Mouse (Mus musculus): Measurements from ENCODE around the gene Ank3. TPM values are rescaled to one million over a fixed set of nuclear protein-coding genes. Genes with fewer than 3 reads are reported as not detected.

Ank3 gene
- total and polyA plus RNA-seq, 2 experiments from 2014 or later = 56.7 to 267 TPM

- H3K9me3 ChIP-seq (ENCODE audit: low read length) = no peaks in the 10 kb centered on the region
- ATAC-seq = no peak
- 91% methylated on average over 5 of the region's 5 CpGs for WGBS
These were observed 523.5 kb downstream of the Ank3 start for GRCm38 (mm10) chr10:69922076-69922475.

GRCm38 (mm10) chr10:69923801-69924200, 525.2 kb downstream of the Ank3 start:
- no peak overlapping the region for H3K4me2 ChIP-seq (ENCODE audit: low read depth)
- H3K9me3 ChIP-seq (ENCODE audit: low read length) = no peaks in the 10 kb centered on the region
- no peak for ATAC-seq
- DNase-seq = no peak
- H3K36me3 ChIP-seq (ENCODE audit: insufficient read depth) = 0 out of 2 replicates have a peak, but pooled peaks cover 2% of the 10 kb centered on the region
- 25% methylated on average over 8 of the region's 8 CpGs for WGBS
- no peaks in the 10 kb centered on the region for H3K27me3 ChIP-seq (ENCODE audit: insufficient read depth, low read length)
- no peak overlapping the region for H3K4me3 ChIP-seq (ENCODE audit: low read depth, low read length)
- no peak for TF ChIP-seq CTCF (IDR thresholded peaks at IDR 0.05; ENCODE audit: low read depth)
- H3K4me1 ChIP-seq (ENCODE audit: insufficient read depth) = no peaks in the 10 kb centered on the region
- no peak overlapping the region for H3K9ac ChIP-seq
- H3K27ac ChIP-seq (ENCODE audit: low read depth, low read length) = no peak overlapping the region

More at GRCm38 (mm10) chr10:69922076-69922475, 523.5 kb downstream of the Ank3 start:
- Histone ChIP-seq H3K27ac (ENCODE audit: low read depth, low read length) (no peak overlapping the region), H3K4me2 (ENCODE audit: low read depth) (no peak overlapping the region), H3K27me3 (ENCODE audit: insufficient read depth, low read length) (no peaks in the 10 kb centered on the region), H3K4me3 (ENCODE audit: low read depth, low read length) (no peak overlapping the region), H3K9ac (no peak overlapping the region), H3K4me1 (ENCODE audit: insufficient read depth) (no peaks in the 10 kb centered on the region), H3K36me3 (ENCODE audit: insufficient read depth) (0 out of 2 replicates have a peak, but pooled peaks cover 2% of the 10 kb centered on the region)
- no peak for TF ChIP-seq CTCF (IDR thresholded peaks at IDR 0.05; ENCODE audit: low read depth)
- DNase-seq = no peak

- Histone ChIP-seq H3K9me3 (ENCODE audit: low read length) (no peaks in the 10 kb centered on the region), H3K27ac (ENCODE audit: low read depth, low read length) (no peak overlapping the region), H3K4me1 (ENCODE audit: insufficient read depth) (no peaks in the 10 kb centered on the region), H3K4me3 (ENCODE audit: low read depth, low read length) (no peak overlapping the region), H3K36me3 (ENCODE audit: insufficient read depth) (0 out of 2 replicates have a peak, but pooled peaks cover 2% of the 10 kb centered on the region), H3K27me3 (ENCODE audit: insufficient read depth, low read length) (no peaks in the 10 kb centered on the region), H3K9ac (no peak overlapping the region), H3K4me2 (ENCODE audit: low read depth) (0 out of 2 replicates have a peak overlapping the region, but pooled peaks have one; percentile 26)
- no peak for DNase-seq
- 12% methylated on average over 11 of the region's 11 CpGs for WGBS
- no peak for TF ChIP-seq CTCF (IDR thresholded peaks at IDR 0.05; ENCODE audit: low read depth)
- no peak for ATAC-seq
These were observed 525.7 kb downstream of the Ank3 start for GRCm38 (mm10) chr10:69924321-69924720.

- Histone ChIP-seq H3K9me3 (ENCODE audit: low read length) (no peaks in the 10 kb centered on the region), H3K27ac (ENCODE audit: low read depth, low read length) (no peak overlapping the region), H3K4me1 (ENCODE audit: insufficient read depth) (no peaks in the 10 kb centered on the region), H3K27me3 (ENCODE audit: insufficient read depth, low read length) (no peaks in the 10 kb centered on the region), H3K4me2 (ENCODE audit: low read depth) (peak overlapping the region; percentile 26; the same call in 1 of the 2 replicates), H3K36me3 (ENCODE audit: insufficient read depth) (0 out of 2 replicates have a peak, but pooled peaks cover 2% of the 10 kb centered on the region), H3K9ac (no peak overlapping the region), H3K4me3 (ENCODE audit: low read depth, low read length) (no peak overlapping the region)
- no peak for TF ChIP-seq CTCF (IDR thresholded peaks at IDR 0.05; ENCODE audit: low read depth)
- no peak for ATAC-seq
- no peak for DNase-seq
- 13% methylated on average over 14 of the region's 14 CpGs for WGBS
These were observed 526.3 kb downstream of the Ank3 start for GRCm38 (mm10) chr10:69924845-69925244.

- no peaks in the 10 kb centered on the region for H3K27me3 ChIP-seq (ENCODE audit: insufficient read depth, low read length)
- peak overlapping the region; percentile 21 for H3K4me2 ChIP-seq (ENCODE audit: low read depth)
- DNase-seq = no peak
- ATAC-seq = no peak
- 0 out of 2 replicates have a peak overlapping the region, but pooled peaks have one; percentile 7 for H3K4me3 ChIP-seq (ENCODE audit: low read depth, low read length)
- no peaks in the 10 kb centered on the region for H3K9me3 ChIP-seq (ENCODE audit: low read length)
- no peaks in the 10 kb centered on the region for H3K4me1 ChIP-seq (ENCODE audit: insufficient read depth)
- H3K36me3 ChIP-seq (ENCODE audit: insufficient read depth) = no peaks in the 10 kb centered on the region; the same call in 1 of the 2 replicates
- no peak overlapping the region for H3K27ac ChIP-seq (ENCODE audit: low read depth, low read length)
- WGBS = 10% methylated on average over 19 of the region's 19 CpGs
- no peak overlapping the region for H3K9ac ChIP-seq
- TF ChIP-seq CTCF (IDR thresholded peaks at IDR 0.05; ENCODE audit: low read depth) = no peak
These were observed 526.9 kb downstream of the Ank3 start for GRCm38 (mm10) chr10:69925285-69926157.

- 9% methylated on average over 11 of the region's 11 CpGs for WGBS
- H3K27ac ChIP-seq (ENCODE audit: low read depth, low read length) = no peak overlapping the region
These were observed 527.7 kb downstream of the Ank3 start for GRCm38 (mm10) chr10:69926158-69926882.

More at GRCm38 (mm10) chr10:69926158-69926882, 527.7 kb downstream of the Ank3 start:
- H3K4me1 ChIP-seq (ENCODE audit: insufficient read depth) = no peaks in the 10 kb centered on the region
- H3K4me2 ChIP-seq (ENCODE audit: low read depth) = peak overlapping the region; percentile 21
- no peak for ATAC-seq
- no peak for TF ChIP-seq CTCF (IDR thresholded peaks at IDR 0.05; ENCODE audit: low read depth)
- no peak for DNase-seq
- H3K9ac ChIP-seq = no peak overlapping the region
- no peaks in the 10 kb centered on the region for H3K9me3 ChIP-seq (ENCODE audit: low read length)
- H3K36me3 ChIP-seq (ENCODE audit: insufficient read depth) = no peaks in the 10 kb centered on the region; the same call in 1 of the 2 replicates
- H3K4me3 ChIP-seq (ENCODE audit: low read depth, low read length) = 0 out of 2 replicates have a peak overlapping the region, but pooled peaks have one; percentile 7
- no peaks in the 10 kb centered on the region for H3K27me3 ChIP-seq (ENCODE audit: insufficient read depth, low read length)

Data from forebrain, postnatal 0 days (tissue).